Mouse (Mus musculus) myocyte (in vitro differentiated cells): Measurements from ENCODE around the gene Gipc2.

ENCODE experiments used
- CEBPB ChIP-seq: IDR thresholded peaks from 2 replicates; pipeline ENCODE4 v1.6.1; 2011; ENCODE audit warnings: mild to moderate bottlenecking, moderate library complexity; ENCODE audit not compliant: poor library complexity, insufficient read depth, severe bottlenecking
- E2F4 ChIP-seq: IDR thresholded peaks from one replicate; pipeline ENCODE4 v1.6.1; 2011; ENCODE audit warnings: mild to moderate bottlenecking, control low read depth, moderate library complexity; ENCODE audit not compliant: insufficient read depth
- MYOD1 ChIP-seq, 3 experiments: IDR thresholded peaks; one replicate each; pipeline ENCODE4 v1.6.1; 2011; ENCODE audit warnings: control low read depth in 2 of 3, low read depth in 2 of 3, mild to moderate bottlenecking in 2 of 3, moderate library complexity in 1 of 3; ENCODE audit not compliant: insufficient read length in 2 of 3, control insufficient read depth in 1 of 3
- MYOG ChIP-seq, 3 experiments: IDR thresholded peaks; one replicate each; pipeline ENCODE4 v1.6.1; 2011; ENCODE audit warnings: control low read depth in 2 of 3, low read depth in 2 of 3, mild to moderate bottlenecking in 2 of 3; ENCODE audit not compliant: insufficient read length in 2 of 3, control insufficient read depth in 1 of 3, insufficient read depth in 1 of 3
- POLR2A ChIP-seq: IDR thresholded peaks from one replicate; pipeline ENCODE4 v1.6.1; 2011; ENCODE audit warnings: low read depth, mild to moderate bottlenecking, control low read depth, moderate library complexity; ENCODE audit not compliant: insufficient read length
- POLR2AphosphoS2 ChIP-seq: IDR thresholded peaks from one replicate; pipeline ENCODE4 v1.6.1; 2011; ENCODE audit warnings: low read depth, control low read depth; ENCODE audit not compliant: insufficient read length
- TCF12 ChIP-seq: IDR thresholded peaks from one replicate; pipeline ENCODE4 v1.6.1; 2011; ENCODE audit warnings: mild to moderate bottlenecking, control low read depth; ENCODE audit not compliant: poor library complexity, insufficient read depth, severe bottlenecking
- TCF3 ChIP-seq: IDR thresholded peaks from one replicate; pipeline ENCODE4 v1.6.1; 2011; ENCODE audit warnings: low read depth, control low read depth; ENCODE audit not compliant: insufficient read length
- USF1 ChIP-seq: IDR thresholded peaks from one replicate; pipeline ENCODE4 v1.6.1; 2011; ENCODE audit warnings: low read depth, mild to moderate bottlenecking, control low read depth, moderate library complexity

DNA sequence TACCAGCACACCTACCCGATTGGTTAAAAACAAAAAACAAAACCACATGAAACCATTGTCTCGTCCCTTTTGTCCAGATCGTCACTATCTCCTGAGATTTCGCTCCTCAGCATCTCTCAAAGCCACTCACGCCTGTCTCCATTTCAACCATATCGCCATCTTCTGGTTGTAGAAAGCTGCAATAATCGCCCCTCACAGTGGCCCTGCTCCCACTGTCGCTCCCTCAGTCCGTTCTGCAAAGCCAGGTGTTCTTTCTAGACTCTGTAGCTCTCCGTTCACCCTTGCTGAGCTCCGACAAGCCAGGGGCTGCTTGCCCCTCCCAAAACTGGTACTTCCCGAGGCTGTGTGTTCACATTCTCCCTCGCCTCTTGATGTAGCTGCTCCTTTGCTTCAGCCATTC lies 99.3 kb downstream of the Gipc2 start:
- TF ChIP-seq MYOG (IDR thresholded peaks at IDR 0.05; ENCODE audit: control insufficient read depth in 1 of 3, insufficient read depth in 1 of 3, insufficient read length in 2 of 3, low read depth in 2 of 3) (no peak), POLR2A (no peak), USF1 (no peak), E2F4 (no peak), POLR2AphosphoS2 (no peak), MYOD1 (IDR thresholded peaks at IDR 0.05; ENCODE audit: control insufficient read depth in 1 of 3, insufficient read length in 2 of 3, low read depth in 2 of 3) (no peak), TCF3 (no peak), CEBPB (no peak), TCF12 (no peak)
